Mouse (Mus musculus) C2C12 (cell line): Measurements from ENCODE around the gene Sptb. TPM values are rescaled to one million over a fixed set of nuclear protein-coding genes. Genes with fewer than 3 reads are reported as not detected.

Experiments used
- H3K27me3 ChIP-seq: one replicate; pipeline ENCODE4 v1.6.1; 2011; ENCODE audit not compliant: control insufficient read depth, insufficient read depth, insufficient read length
- H3K36me3 ChIP-seq: one replicate; pipeline ENCODE4 v1.6.1; 2011; ENCODE audit not compliant: control insufficient read depth, insufficient read depth
- H3K4me3 ChIP-seq: one replicate; pipeline ENCODE4 v1.5.1; 2011; ENCODE audit warnings: mild to moderate bottlenecking, control low read depth; ENCODE audit not compliant: poor library complexity, insufficient read depth, severe bottlenecking
- H3K79me2 ChIP-seq: one replicate; pipeline ENCODE4 v1.6.1; 2011; ENCODE audit not compliant: control insufficient read depth, insufficient read depth
- H3K79me3 ChIP-seq: one replicate; pipeline ENCODE4 v1.6.1; 2011; ENCODE audit warnings: low read depth, control low read depth
- H3ac ChIP-seq: one replicate; pipeline ENCODE3; 2011; ENCODE audit warnings: low read depth; ENCODE audit not compliant: control insufficient read depth, insufficient read length
- CEBPB ChIP-seq: IDR thresholded peaks from one replicate; pipeline ENCODE4 v1.6.1; 2011; ENCODE audit warnings: low read depth, mild to moderate bottlenecking, control low read depth, moderate library complexity
- CTCF ChIP-seq: IDR thresholded peaks from one replicate; pipeline ENCODE4 v1.5.1; 2011; ENCODE audit not compliant: control insufficient read depth, insufficient read depth, insufficient read length
- FOSL1 ChIP-seq: IDR thresholded peaks from one replicate; pipeline ENCODE4 v1.8.0; 2011; ENCODE audit warnings: mild to moderate bottlenecking, low read length; ENCODE audit not compliant: poor library complexity, insufficient read depth, severe bottlenecking
- MAX ChIP-seq: IDR thresholded peaks from one replicate; pipeline ENCODE4 v1.6.1; 2011; ENCODE audit warnings: mild to moderate bottlenecking, control low read depth
- MYOD1 ChIP-seq: IDR thresholded peaks from one replicate; pipeline ENCODE4 v1.6.1; 2011; ENCODE audit warnings: low read depth; ENCODE audit not compliant: control insufficient read depth, insufficient read length
- MYOG ChIP-seq: IDR thresholded peaks from one replicate; pipeline ENCODE4 v1.6.1; 2011; ENCODE audit not compliant: control insufficient read depth, insufficient read length; ENCODE audit errors: extremely low read depth
- USF1 ChIP-seq: IDR thresholded peaks from one replicate; pipeline ENCODE4 v1.6.1; 2011; ENCODE audit warnings: low read depth, mild to moderate bottlenecking, control low read depth, moderate library complexity
- polyA plus RNA-seq: library from polyadenylated mRNA; unstranded; fragments of >200 nt; fragmentation: generic; extraction: Trizol; gene quantifications from one replicate; pipeline ENCODE4 v1.2.1, GENCODE M21; 2012; ENCODE audit warnings: missing spikeins

Sptb gene
- polyA plus RNA-seq, 1 experiment: 0.15 TPM

- Histone ChIP-seq H3K4me3 (no peak overlapping the region), H3K79me3 (no peaks in the 10 kb centered on the region), H3ac (no peak overlapping the region), H3K79me2 (no peaks in the 10 kb centered on the region), H3K27me3 (peaks cover 48% of the 10 kb centered on the region), H3K36me3 (no peaks in the 10 kb centered on the region)
- TF ChIP-seq USF1 (no peak), MYOG (no peak), CTCF (no peak), FOSL1 (no peak), MAX (no peak), MYOD1 (no peak), CEBPB (no peak)
Observed at GRCm38 (mm10) chr12:76668654-76669419, 41.5 kb downstream of the Sptb start.

GRCm38 (mm10) chr12:76651788-76652345 lies 58.5 kb downstream of the Sptb start:
- H3ac ChIP-seq: no peak overlapping the region
- H3K36me3 ChIP-seq: no peaks in the 10 kb centered on the region
- H3K27me3 ChIP-seq: peaks cover 33% of the 10 kb centered on the region
- TF ChIP-seq MYOG (no peak), FOSL1 (no peak), USF1 (no peak), CTCF (no peak), CEBPB (no peak), MAX (no peak), MYOD1 (no peak)
- H3K79me2 ChIP-seq: no peaks in the 10 kb centered on the region
- H3K4me3 ChIP-seq: no peak overlapping the region
- H3K79me3 ChIP-seq: no peaks in the 10 kb centered on the region

DNA sequence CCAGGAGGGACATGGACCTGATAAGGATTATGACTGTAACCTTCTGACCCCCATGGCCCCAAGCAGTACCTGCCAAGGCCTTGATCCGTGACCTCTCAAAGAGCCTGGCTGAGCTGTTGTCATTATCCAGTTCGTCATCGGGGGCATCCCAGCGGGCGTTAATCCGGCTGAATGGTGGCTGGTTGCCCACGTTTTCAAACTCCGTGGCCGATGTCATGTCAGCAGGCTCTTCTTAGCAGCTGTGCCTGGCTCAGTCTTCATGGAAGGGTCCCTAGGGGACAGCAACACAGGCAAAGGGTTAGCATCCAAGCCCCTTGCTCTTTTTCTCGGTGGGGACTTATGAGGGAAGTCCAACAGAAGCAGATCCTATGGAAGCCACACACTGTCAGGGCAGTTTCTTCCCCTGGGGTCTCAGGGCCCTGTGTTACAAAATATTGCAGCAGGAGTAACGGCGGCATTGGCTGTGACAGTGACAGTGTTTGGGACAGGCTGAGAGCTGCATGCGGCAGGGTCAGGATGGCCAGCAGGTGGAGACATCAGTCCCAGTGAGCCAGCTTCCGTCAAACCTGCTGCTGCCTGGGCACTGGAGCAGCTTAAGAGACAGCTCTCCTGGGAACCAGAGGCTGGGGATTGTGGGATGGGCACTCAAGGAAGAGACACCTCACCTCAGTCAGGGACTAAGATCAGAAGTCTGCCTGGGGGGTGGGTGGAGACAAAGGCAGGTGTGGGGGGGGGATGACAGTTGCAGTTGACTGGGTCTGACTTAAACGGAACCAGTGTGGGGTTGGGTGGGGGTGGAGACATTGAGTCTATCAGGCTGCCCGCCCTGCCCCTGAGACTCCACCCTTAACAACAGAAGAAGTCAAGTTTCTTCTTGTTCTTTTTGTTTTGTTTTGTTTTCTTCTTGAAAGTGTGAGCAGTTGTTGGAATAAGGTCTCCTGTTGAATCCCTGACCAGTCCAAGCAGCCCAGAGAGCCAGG lies 60.3 kb downstream of the Sptb start:
- no peak for TF ChIP-seq MAX
- TF ChIP-seq CTCF: peak; percentile 73
- TF ChIP-seq MYOD1: no peak
- no peak for TF ChIP-seq USF1
- TF ChIP-seq FOSL1: no peak
- no peak for TF ChIP-seq CEBPB
- TF ChIP-seq MYOG: no peak
- Histone ChIP-seq H3K27me3 (peaks cover 28% of the 10 kb centered on the region), H3K4me3 (no peak overlapping the region), H3K79me2 (no peaks in the 10 kb centered on the region), H3ac (no peak overlapping the region), H3K79me3 (no peaks in the 10 kb centered on the region), H3K36me3 (no peaks in the 10 kb centered on the region)

DNA sequence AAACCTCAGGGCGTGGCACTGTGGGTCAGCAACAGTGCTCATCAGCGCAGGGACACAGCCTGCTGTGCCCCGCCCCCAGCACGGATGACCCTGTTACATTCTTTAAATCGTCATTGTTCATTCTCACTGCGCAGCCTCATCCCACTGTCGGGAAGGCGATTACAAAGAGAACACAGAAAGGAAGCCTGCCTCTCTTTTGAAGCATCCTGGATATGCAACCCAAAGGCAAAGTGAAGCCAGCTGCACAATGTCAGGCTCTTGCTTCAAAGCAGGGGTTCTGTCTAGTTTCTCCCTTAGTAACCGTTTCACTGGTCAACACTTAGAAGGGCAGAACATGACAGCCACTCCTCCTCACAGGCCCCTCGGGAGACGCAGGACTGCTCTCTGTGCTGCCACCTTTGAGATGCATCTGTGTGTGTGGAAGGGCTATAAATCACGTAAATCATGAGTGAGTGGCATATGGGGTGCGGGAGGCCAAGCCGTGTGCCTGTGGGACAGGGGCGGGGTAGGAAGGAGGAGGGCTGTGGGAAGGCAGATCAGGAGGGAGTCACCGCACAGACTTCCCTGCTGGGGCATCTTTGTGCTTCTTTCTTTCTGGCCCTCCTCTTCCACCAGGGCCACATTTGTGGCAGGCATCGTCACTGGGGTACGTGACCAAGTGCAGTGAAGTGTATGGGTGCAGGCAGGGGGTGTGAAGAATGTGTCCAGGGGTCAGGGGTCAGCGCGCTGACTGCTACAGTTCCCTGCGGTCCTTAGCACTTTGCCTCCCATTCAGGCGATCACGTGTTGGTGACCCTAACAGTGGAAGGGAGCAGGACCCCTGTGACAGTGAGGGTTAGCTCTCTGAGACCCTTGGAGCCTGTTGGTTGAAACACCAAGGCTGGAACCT lies 64.9 kb downstream of the Sptb start:
- Histone ChIP-seq H3ac (no peak overlapping the region), H3K79me3 (no peaks in the 10 kb centered on the region), H3K36me3 (no peaks in the 10 kb centered on the region), H3K79me2 (no peaks in the 10 kb centered on the region), H3K27me3 (peaks cover 25% of the 10 kb centered on the region), H3K4me3 (no peak overlapping the region)
- TF ChIP-seq MYOG: no peak
- no peak for TF ChIP-seq MAX
- TF ChIP-seq MYOD1: no peak
- no peak for TF ChIP-seq CTCF
- no peak for TF ChIP-seq FOSL1
- TF ChIP-seq CEBPB: no peak
- TF ChIP-seq USF1: no peak
